Mouse (Mus musculus): ENCODE data around the gene Pik3cb.
A peak's percentile ranks its signal among the peaks of the same experiment; 100 is the strongest.

Gene Pik3cb

GRCm38 (mm10) chr9:99146855-99147735 lies 6.7 kb upstream of the Pik3cb start:
- DNase-seq (ENCODE audit: inconsistent ontology term), result no peak

GRCm38 (mm10) chr9:99145756-99146155 lies 5.3 kb upstream of the Pik3cb start:
- DNase-seq (ENCODE audit: inconsistent ontology term), result peak; percentile 24

GRCm38 (mm10) chr9:99144416-99144989 lies 4.1 kb upstream of the Pik3cb start:
- peak; percentile 54 for DNase-seq (ENCODE audit: inconsistent ontology term)

GRCm38 (mm10) chr9:99141618-99142017 lies 1.2 kb upstream of the Pik3cb start:
- DNase-seq (ENCODE audit: inconsistent ontology term), result no peak

GRCm38 (mm10) chr9:99141171-99141570 lies 750 bp upstream of the Pik3cb start:
- no peak for DNase-seq (ENCODE audit: inconsistent ontology term)

- DNase-seq (ENCODE audit: inconsistent ontology term), result peak; percentile 45
Observed at GRCm38 (mm10) chr9:99139194-99140023, 1.0 kb downstream of the Pik3cb start.

- DNase-seq (ENCODE audit: inconsistent ontology term), result no peak
Observed at GRCm38 (mm10) chr9:99137301-99137700, 3.1 kb downstream of the Pik3cb start.

- DNase-seq (ENCODE audit: inconsistent ontology term), result peak; percentile 96
Observed at GRCm38 (mm10) chr9:99131951-99132470, 8.4 kb downstream of the Pik3cb start.

GRCm38 (mm10) chr9:99131119-99131518 lies 9.3 kb downstream of the Pik3cb start:
- DNase-seq (ENCODE audit: inconsistent ontology term), result peak; percentile 47

GRCm38 (mm10) chr9:99127578-99127977 lies 12.8 kb downstream of the Pik3cb start:
- DNase-seq (ENCODE audit: inconsistent ontology term), result no peak

GRCm38 (mm10) chr9:99122749-99123148 lies 17.7 kb downstream of the Pik3cb start:
- DNase-seq (ENCODE audit: inconsistent ontology term), result no peak

- DNase-seq (ENCODE audit: inconsistent ontology term), result no peak
Observed at GRCm38 (mm10) chr9:99112409-99112808, 28.0 kb downstream of the Pik3cb start.

- DNase-seq (ENCODE audit: inconsistent ontology term), result no peak
Observed at GRCm38 (mm10) chr9:99111085-99111484, 29.3 kb downstream of the Pik3cb start.

GRCm38 (mm10) chr9:99110213-99110612 lies 30.2 kb downstream of the Pik3cb start:
- no peak for DNase-seq (ENCODE audit: inconsistent ontology term)

- no peak for DNase-seq (ENCODE audit: inconsistent ontology term)
Observed at GRCm38 (mm10) chr9:99109585-99109984, 30.8 kb downstream of the Pik3cb start.

- DNase-seq (ENCODE audit: inconsistent ontology term), result no peak
Observed at GRCm38 (mm10) chr9:99104449-99104848, 36.0 kb downstream of the Pik3cb start.

GRCm38 (mm10) chr9:99103865-99104264 lies 36.6 kb downstream of the Pik3cb start:
- DNase-seq (ENCODE audit: inconsistent ontology term), result no peak

- DNase-seq (ENCODE audit: inconsistent ontology term), result peak; percentile 37
Observed at GRCm38 (mm10) chr9:99098482-99099129, 41.8 kb downstream of the Pik3cb start.

GRCm38 (mm10) chr9:99097668-99098067 lies 42.8 kb downstream of the Pik3cb start:
- no peak for DNase-seq (ENCODE audit: inconsistent ontology term)

- no peak for DNase-seq (ENCODE audit: inconsistent ontology term)
Observed at GRCm38 (mm10) chr9:99095192-99095591, 45.2 kb downstream of the Pik3cb start.

- no peak for DNase-seq (ENCODE audit: inconsistent ontology term)
Observed at GRCm38 (mm10) chr9:99090546-99090945, 49.9 kb downstream of the Pik3cb start.
